In genomic region chr9:48678426-48679358, GRCm38 (mm10) we compare ENCODE assay signal across 9 mouse cellular contexts.
DNase-seq lines count a peak whose midpoint lies in the region; ATAC-seq and TF ChIP-seq lines count a peak whose summit lies in the region.
"Had no signal": no experiment of that assay in that cellular context is flagged by ENCODE, and none has a peak within 500 bp of the region (broad histone marks: within the 10 kb centered on the region; RNA-seq: fewer than 3 reads in every experiment).

No protein-coding gene starts in this region.

- H3K27me3 ChIP-seq in embryonic facial prominence, embryonic 14.5 days (replicated peaks; ENCODE audit: control insufficient read depth, insufficient read depth, low read length) = no peaks in the 10 kb centered on the region
- no peaks in the 10 kb centered on the region; the same call in 1 of the 2 replicates for H3K27me3 ChIP-seq in hindbrain, postnatal 0 days (ENCODE audit: insufficient read depth, low read length)
- H3K27me3 ChIP-seq: megakaryocyte, embryonic 14.5 days had no signal

- H3K36me3 ChIP-seq in embryonic facial prominence, embryonic 14.5 days (ENCODE audit: control insufficient read depth, insufficient read depth, low read length) = no peaks in the 10 kb centered on the region
- no peaks in the 10 kb centered on the region for H3K36me3 ChIP-seq in hindbrain, postnatal 0 days (ENCODE audit: insufficient read depth, low read length)

- 0 out of 2 replicates have a peak overlapping the region, but pooled peaks have one; percentile 1 for H3K4me2 ChIP-seq in embryonic facial prominence, embryonic 14.5 days (ENCODE audit: low read depth, low read length)
- H3K4me2 ChIP-seq in hindbrain, postnatal 0 days (ENCODE audit: low read depth, low read length) = peak overlapping the region; percentile 31

- no peak for TF ChIP-seq POLR2A in lung, adult 2 months (IDR thresholded peaks at IDR 0.05; ENCODE audit: borderline replicate concordance, extremely low read depth, low read depth, low read length)

- H3K4me3 ChIP-seq in lung, adult 2 months (replicated peaks; ENCODE audit: extremely low read depth, low read depth, low read length) = no peak overlapping the region
- H3K4me3 ChIP-seq in embryonic facial prominence, embryonic 14.5 days (ENCODE audit: low read depth, low read length) = no peak overlapping the region
- no peak overlapping the region for H3K4me3 ChIP-seq in hindbrain, postnatal 0 days (ENCODE audit: low read length)
- H3K4me3 ChIP-seq: megakaryocyte, embryonic 14.5 days had no signal

- peak; percentile 77 for ATAC-seq in embryonic facial prominence, embryonic 14.5 days (ENCODE audit: low read depth)
- ATAC-seq in hindbrain, postnatal 0 days = peak; percentile 87

- peak; percentile 42 to 70 for DNase-seq in lung, adult 18-20 months
- no peak for DNase-seq in lung, adult 2 months
- DNase-seq in embryonic facial prominence, embryonic 14.5 days (ENCODE audit: low spot score) = peak; percentile 69
- DNase-seq in hindbrain, postnatal 0 days (ENCODE audit: low spot score) = peak; percentile 79
- peak; percentile 70 for DNase-seq in mesoderm, embryonic 11.5 days (ENCODE audit: low read depth, low spot score)
- peak; percentile 32 for DNase-seq in yolk sac, embryonic 10.5 days (ENCODE audit: low spot score)
- no peak for DNase-seq in MN1 (ENCODE audit: low spot score)
- no peak for DNase-seq in adrenal gland, adult (ENCODE audit: inconsistent age in 2 of 2, low spot score in 1 of 2)

- no peak overlapping the region for H3K9ac ChIP-seq in embryonic facial prominence, embryonic 14.5 days (ENCODE audit: low read depth, low read length)
- no peak overlapping the region; the same call in 1 of the 2 replicates for H3K9ac ChIP-seq in hindbrain, postnatal 0 days (replicated peaks; ENCODE audit: low read length)

- no peak for TF ChIP-seq CTCF in lung, adult 2 months (IDR thresholded peaks at IDR 0.05; ENCODE audit: insufficient read depth, low read length)
- TF ChIP-seq CTCF in hindbrain, postnatal 0 days (IDR thresholded peaks at IDR 0.05; ENCODE audit: low read depth) = peak; percentile 27; the same call in 1 of the 2 replicates

- H3K27ac ChIP-seq in embryonic facial prominence, embryonic 14.5 days (replicated peaks; ENCODE audit: low read depth, low read length) = 0 out of 2 replicates have a peak overlapping the region, but pooled peaks have one; percentile 2
- H3K27ac ChIP-seq in hindbrain, postnatal 0 days = peak overlapping the region; percentile 64; the same call in 1 of the 2 replicates

- peaks cover 14% of the 10 kb centered on the region for H3K4me1 ChIP-seq in lung, adult 2 months (ENCODE audit: control insufficient read depth, insufficient read depth, low read length)
- H3K4me1 ChIP-seq in embryonic facial prominence, embryonic 14.5 days (ENCODE audit: control insufficient read depth, insufficient read depth, low read length) = peaks cover 23% of the 10 kb centered on the region
- peaks cover 23% of the 10 kb centered on the region for H3K4me1 ChIP-seq in hindbrain, postnatal 0 days (ENCODE audit: insufficient read depth, low read length)

- WGBS in lung, adult 2 months = 47% methylated on average over 19 of the region's 19 CpGs
- WGBS in embryonic facial prominence, embryonic 14.5 days = 18% methylated on average over 19 of the region's 19 CpGs
- 8% methylated on average over 19 of the region's 19 CpGs for WGBS in hindbrain, postnatal 0 days

- H3K9me3 ChIP-seq in embryonic facial prominence, embryonic 14.5 days (ENCODE audit: control insufficient read depth, low read length) = no peaks in the 10 kb centered on the region
- H3K9me3 ChIP-seq in hindbrain, postnatal 0 days (ENCODE audit: low read length) = no peaks in the 10 kb centered on the region
- H3K9me3 ChIP-seq: megakaryocyte, embryonic 14.5 days had no signal

Comparison
In these comparisons a context has a peak if more than half of its experiments do, and no peak if none do; other contexts are left out.
1. DNase-seq: peak in lung, adult 18-20 months (2 of 2), embryonic facial prominence, embryonic 14.5 days (single experiment), hindbrain, postnatal 0 days (single experiment), mesoderm, embryonic 11.5 days (single experiment) and yolk sac, embryonic 10.5 days (single experiment); none in lung, adult 2 months (single experiment), MN1 (single experiment) and adrenal gland, adult (0 of 2).